Mouse (Mus musculus): ENCODE results near the gene Klhdc7b.

The Klhdc7b gene

DNA sequence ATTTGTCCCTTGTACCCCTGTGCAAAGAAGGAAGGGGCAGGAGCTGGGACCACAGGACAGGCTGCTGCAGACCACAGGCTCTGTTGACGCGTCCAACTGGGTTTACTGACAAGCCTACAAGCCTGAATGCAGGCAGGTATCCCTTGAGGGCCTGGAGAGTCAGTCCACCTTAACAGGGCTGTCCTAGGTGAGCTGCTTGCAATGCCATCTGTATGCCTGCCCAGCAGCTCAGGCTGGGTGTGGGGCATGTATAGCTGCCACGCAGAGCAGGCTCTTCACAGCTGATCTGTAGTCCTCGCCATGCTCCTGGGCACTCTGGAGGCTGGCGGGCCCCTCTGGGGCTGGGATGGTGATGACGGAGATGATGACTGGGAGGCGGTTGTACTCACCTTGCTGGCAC is at the start of gene Klhdc7b:
TSS of gene Klhdc7b (plus strand) at position 301 of the 400 bp plus-strand sequence.
- DNase-seq (ENCODE audit: low spot score in 2 of 2), result no peak

DNA sequence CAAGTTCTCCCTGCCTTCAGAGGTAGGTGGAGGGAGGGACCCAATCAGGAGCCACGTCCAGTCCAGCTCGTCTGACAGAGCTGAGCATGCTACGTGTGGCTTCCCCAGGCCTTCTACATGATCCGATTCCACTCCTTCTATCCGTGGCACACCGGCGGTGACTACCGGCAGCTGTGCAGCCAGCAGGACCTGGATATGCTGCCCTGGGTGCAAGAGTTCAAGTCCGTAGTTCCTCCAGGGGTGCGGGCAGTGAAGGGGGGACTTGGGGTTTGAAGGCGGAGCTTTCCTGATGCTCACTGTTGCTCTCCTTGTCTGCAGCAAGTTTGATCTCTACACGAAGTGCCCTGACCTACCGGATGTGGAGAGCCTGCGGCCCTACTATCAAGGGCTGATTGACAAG is 48.3 kb upstream of the Klhdc7b start:
- no peak for DNase-seq (ENCODE audit: low spot score in 2 of 2)

DNA sequence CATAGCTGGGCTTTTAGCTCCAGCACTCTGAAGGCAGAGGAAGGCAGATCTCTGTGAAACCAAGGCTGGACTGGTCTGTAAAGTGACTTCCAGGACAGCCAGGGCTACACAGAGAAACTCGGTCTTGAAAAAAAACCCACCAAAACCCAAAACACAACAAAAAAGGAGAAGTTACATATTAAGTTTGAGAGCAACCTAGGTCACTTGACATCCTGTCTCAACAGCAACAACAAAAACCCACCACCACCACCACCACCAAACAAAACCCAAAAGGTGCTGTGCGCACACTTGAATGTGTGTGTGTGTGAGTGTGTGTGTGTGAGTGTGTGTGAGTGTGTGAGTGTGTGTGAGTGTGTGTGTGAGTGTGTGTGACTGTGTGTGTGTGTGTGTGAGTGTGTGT is 45.0 kb upstream of the Klhdc7b start:
- no peak for DNase-seq (ENCODE audit: low spot score in 2 of 2)

DNA sequence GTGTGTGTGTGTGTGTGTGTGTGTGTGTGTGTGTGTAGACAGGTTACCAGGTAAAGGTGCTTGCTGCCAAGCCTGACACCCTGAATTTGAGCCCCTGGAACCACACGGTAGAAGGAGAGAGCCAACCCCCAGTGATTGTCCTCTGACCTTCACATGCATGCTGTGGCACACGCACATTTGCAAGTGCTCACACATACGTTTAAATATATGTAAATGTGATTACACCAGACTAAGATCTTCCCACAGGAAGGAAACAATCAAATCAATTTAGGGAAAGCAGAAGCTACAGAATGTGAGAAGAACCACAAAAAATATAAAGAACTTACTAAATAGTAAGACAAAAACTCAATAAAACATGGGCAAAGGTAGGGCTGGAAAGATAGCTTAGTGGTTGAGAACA is 44.6 kb upstream of the Klhdc7b start:
- DNase-seq (ENCODE audit: low spot score in 2 of 2), result no peak

DNA sequence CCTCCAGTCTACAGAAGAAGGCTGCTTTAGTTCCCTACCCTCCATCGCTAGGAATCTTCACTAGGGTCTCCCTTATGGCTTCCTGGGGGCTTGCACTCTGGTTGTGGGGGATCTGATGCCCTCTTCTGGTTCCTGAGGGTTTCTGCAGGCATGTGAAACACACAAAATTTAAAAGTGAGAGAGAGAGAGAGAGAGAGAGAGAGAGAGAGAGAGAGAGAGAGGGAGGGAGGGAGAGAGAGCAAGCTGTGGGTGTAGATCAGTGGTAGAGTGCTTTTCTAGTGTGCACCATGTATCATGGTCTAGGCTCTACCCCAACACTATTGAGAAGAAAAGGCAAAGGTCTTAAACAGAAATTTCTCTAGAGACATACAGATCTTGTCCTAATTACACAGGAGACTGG is 43.0 kb upstream of the Klhdc7b start:
- DNase-seq (ENCODE audit: low spot score in 2 of 2), result no peak

DNA sequence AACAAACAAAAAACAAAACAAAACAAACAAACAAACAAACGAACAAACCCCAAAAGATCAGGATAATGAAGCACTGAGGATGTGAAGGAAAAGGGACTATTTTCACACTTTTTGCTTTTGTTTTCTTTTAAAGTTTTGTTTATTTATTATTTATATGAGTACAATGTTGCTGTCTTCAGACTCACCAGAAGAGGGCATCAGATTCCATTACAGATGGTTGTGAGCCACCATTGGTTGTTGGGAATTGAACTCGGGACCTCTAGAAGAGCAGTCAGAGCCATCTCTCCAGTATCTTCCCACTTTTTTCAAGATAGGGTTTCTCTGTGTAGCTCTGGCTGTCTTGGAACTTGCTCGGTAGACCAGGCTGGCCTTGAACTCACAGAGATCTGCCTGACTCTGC is 41.4 kb upstream of the Klhdc7b start:
- no peak for DNase-seq (ENCODE audit: low spot score in 2 of 2)

DNA sequence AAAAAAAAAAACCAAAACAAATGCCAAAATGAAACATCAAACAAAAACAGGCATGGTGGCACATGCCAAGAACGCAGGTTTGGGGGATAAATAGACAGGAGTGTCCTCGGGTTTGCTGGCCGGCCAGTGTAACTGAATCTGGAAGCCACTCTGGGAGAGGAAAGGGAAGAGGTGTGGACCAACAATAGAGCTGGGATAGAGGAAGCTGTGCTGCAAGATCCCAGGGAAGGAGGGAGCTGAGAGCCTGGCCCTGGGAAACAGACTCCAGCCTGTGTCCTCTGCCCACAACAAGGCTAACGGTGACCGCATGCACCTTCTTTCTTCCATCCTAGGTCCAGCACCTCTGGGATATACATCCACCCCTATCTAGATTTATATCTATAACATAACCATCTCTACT is 34.3 kb upstream of the Klhdc7b start:
- DNase-seq (ENCODE audit: low spot score in 2 of 2), result no peak

DNA sequence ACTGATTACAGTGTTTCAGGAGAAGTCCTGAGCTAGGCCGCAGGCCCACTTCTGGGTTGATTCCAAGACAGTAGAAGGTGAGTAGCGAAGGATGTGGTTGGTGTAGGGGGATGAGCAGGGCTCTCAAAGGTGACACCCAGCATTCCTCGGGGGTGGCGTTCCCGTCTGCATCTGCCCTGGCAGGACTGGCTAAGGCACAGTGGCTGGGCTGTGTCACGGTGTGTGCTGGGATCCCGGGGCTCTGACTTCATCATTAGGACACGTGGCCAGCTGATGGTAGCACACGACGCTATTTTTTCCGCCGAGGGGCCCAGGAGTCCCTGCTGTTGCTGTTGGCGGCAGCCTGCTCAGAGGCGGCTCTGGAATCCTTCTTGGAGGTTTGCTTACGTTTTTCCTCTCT is 33.4 kb upstream of the Klhdc7b start:
- DNase-seq (ENCODE audit: low spot score in 2 of 2), result no peak

DNA sequence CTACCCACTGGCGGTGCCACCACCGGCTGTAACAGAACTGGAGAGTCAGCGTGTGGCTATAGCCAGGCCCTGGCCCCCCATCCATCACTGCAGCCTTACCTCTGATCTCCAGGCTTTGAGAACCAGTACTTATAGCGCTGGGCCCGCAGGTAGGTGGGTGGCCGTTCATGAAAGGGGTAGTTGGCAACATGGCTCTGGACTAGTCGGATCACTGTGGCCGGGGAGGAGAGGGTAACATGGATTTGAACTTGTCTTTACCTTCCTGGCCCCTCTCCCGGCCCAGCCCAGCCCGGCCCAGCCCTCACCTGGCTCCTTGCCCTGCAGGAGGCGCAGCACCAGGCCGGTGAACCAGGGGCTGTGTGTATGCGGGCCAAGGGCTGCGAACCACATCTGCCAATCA is 32.7 kb upstream of the Klhdc7b start:
- DNase-seq (ENCODE audit: low spot score in 2 of 2), result no peak

DNA sequence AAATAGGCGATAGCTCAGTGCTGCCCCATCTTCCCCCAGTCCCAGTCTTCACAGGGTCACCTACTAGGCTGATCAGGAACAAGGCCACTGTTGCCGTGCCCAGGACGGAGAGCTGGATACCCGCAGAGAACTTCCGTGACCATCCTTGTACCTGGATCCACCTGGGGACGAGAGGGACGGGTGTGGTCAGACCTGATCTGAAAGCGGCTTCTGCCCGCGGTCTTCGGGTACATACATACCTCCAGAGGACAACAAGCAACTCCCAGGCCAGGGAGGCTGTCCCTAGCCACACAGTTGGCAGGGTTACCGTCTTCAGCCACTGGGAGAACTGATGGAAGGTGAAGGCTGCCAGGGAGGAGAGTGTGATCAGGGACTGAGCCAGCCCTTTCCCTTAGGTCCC is 31.9 kb upstream of the Klhdc7b start:
- DNase-seq (ENCODE audit: low spot score in 2 of 2), result no peak

DNA sequence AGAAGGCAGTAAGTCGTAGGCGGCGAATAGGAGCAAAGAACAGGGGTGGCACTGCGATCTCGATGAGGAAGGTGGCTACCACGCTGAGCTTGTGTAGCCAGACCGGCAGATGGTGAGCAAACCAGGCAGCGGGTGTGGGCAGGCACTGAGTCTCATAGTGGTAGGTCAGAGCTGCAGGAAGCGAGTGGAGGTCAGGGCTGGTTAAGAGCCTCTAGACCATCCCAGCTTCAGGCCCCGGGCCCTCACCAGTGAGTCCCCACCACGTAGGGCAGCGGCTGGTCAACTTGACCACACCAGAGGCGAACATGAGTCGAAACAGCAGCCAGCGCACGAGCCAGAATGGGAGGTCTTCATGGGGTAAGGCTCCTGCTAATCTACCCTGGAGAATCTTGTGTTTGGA is 30.9 kb upstream of the Klhdc7b start:
- no peak for DNase-seq (ENCODE audit: low spot score in 2 of 2)

DNA sequence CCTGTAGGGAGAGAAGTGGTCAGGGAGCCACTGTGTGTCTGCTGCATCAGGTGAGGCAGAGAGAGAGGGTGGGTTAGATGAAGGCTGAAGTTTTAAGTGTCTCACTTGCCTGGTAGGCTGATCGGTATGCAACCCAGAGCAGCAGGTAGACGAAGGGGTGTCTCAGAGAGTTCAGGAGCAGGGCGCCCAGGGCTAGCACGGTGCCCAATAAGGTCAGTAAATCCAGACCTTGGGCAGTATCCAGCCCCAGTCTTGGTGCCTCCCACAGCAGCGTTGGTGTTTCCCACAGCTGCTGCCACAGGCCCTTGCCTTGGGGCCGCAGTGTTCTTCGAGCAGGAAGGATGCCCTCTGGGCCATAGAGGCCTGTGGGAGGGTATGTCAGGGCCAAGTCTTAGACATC is 30.3 kb upstream of the Klhdc7b start:
- no peak for DNase-seq (ENCODE audit: low spot score in 2 of 2)

DNA sequence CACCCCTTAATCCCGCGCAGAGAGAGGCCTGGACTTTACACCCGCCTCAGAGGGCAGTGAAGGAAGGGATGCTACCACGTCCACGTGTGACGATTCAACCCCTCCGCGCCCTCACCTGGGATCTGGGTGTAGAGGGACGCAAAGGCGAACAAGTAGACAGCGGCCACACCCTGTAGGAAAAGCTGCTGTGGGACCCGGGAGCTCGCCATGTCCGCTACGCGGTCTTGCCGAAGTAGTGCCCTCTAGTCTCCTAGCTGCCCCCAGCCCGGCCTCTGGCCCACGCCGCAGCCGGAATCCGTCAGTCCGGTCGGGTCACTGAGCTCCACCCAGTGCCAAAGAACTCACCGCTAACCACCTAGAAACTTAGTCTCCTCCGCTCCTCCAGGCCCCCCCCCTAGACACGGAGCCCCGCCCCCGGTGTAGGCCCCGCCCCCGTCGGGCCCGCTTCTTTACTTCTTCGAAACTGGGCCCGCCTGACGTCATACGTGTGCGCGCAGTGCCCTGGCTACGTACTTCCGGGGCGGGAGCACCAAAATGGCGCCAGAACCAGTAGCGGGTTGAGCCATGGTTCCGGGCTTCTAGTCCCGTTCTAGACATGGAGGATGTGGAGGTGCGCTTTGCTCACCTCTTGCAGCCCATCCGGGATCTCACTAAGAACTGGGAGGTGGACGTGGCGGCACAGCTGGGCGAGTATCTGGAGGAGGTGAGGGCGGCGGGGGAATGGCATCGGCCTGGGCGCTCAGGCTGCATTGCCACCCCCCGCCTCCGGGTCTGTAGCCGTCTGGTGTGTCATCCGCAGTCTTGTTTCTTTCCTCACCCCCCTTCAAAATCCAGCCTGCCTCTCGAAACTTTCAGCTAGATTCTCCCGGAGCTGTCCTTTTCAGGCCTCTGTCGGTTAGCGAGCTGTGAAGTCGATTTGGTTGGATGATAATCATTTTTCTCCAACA is 29.2 kb upstream of the Klhdc7b start, which contains the start of the genes Lmf2 and Ncaph2:
TSS of gene Lmf2 (minus strand) at position 419 of the 947 bp plus-strand sequence.
TSS of gene Ncaph2 (plus strand) at position 479 of the 947 bp plus-strand sequence.
- peak; percentile 86 to 92 for DNase-seq (ENCODE audit: low spot score in 2 of 2)

DNA sequence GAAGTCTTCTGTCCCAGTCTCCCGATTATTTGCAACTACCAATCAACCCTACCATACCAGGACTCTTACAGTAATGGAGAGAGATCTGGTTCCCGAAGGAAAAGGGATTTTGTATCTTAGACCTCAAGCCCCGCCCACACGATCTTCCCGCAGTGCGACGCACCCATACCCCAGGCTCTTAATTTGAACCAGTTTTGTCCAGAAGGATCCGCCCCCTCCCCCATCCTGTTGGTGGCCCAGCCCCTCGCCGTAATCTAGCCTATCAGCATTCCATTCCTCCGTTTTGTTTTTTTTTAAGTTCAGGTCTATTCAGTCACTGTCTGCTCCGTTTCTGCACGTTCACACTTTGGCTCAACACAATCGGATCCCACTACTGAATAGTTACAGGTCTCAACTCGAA is 28.3 kb upstream of the Klhdc7b start:
- DNase-seq (ENCODE audit: low spot score in 2 of 2), result peak; percentile 51 to 60

DNA sequence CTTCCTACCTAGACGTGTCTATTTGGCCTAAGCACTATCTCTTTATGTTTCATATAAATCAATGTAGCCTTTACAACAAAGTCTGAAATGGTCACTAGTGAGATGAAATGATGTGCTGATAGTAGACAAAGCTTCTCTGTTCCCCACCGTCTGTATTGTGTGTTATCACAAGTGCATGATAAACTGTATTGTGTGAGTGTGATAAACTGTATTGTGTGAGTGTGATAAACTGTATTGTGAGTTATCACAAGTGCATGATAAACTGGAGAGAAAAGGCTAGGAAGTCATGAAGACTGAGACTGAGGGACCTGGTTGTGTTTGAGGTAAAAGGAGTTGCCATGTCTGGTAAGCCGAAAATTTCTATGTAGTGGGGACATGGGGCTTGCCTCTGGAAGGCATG is 25.9 kb upstream of the Klhdc7b start:
- DNase-seq (ENCODE audit: low spot score in 2 of 2), result no peak

DNA sequence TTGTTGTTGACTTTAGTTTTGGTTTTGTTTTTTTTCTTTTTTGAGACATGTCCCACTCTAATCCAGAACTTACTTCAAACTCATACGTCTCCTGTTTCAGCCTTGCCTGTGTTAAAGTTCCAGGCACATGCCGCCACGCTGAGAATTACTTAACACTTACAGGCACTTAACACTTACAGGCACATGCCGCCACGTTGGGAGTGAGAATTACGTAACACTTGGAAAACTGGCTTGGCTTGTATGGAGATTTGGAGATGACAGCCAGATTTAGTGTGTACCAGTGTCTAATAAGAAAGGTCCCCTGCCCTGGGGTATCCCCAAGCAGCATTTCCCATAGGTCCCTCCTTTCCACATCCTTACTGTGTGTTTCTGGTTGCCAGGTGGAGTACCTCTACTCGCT is 21.7 kb upstream of the Klhdc7b start:
- DNase-seq (ENCODE audit: low spot score in 2 of 2), result no peak

DNA sequence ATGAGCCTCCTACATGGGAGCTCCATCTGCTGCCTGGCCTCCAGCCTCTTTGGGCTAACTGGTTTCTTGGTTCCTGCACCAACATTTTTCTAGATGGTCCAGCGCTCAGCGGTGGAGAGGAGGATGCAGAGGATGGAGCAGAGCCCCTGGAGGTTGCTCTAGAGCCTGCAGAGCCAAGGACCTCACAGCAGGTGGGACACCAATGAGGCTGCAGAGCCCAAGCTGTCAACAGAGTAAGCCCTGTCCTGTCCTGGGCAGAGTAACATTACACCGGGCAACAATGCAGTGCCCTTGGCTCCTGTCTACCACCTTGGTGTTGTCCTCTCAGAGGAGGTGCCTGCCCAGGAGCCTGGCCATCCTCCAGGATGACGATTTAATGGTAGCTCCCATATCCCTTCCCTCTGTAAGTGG is 19.6 kb upstream of the Klhdc7b start:
- DNase-seq (ENCODE audit: low spot score in 2 of 2), result no peak

DNA sequence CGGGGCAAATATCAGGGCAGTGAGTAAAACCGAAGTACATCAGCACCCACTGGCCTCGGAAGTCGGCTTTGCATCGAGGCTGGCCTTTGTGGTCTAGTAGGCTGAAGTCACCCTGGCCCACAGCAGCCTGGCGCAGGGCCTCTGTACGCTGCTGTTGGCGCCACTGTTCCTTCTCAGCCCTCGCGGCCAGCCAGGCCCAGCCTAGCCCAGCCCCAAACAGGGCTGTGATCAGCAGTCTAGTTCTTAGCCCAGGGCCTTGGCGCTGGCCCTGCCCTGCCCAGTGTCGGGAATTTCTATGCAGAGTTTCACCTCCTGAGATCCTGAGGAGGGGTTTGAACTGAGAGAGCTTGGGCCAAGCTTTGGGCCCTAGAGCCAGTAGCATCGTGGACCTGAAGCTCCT is 12.6 kb upstream of the Klhdc7b start:
- DNase-seq (ENCODE audit: low spot score in 2 of 2), result no peak

DNA sequence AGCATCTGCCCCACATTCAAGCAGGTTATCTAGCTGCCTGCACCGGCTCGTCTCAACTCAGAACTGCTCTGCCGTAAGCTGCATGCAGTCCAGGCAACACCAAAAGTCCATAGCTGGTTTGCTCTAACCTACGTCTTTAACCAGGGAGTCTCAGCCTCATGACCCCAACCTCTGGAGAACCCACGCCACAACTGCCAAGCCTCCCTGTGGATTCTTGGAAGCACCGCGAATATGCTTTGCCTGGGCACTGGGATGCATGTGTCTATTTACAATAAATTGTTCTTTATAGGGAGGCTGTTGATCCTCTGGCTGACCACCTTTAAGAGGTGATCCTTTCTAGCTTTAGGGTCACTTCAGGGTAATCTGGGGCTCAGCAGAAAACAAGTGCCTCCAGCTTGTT is 12.2 kb upstream of the Klhdc7b start:
- DNase-seq (ENCODE audit: low spot score in 2 of 2), result no peak

DNA sequence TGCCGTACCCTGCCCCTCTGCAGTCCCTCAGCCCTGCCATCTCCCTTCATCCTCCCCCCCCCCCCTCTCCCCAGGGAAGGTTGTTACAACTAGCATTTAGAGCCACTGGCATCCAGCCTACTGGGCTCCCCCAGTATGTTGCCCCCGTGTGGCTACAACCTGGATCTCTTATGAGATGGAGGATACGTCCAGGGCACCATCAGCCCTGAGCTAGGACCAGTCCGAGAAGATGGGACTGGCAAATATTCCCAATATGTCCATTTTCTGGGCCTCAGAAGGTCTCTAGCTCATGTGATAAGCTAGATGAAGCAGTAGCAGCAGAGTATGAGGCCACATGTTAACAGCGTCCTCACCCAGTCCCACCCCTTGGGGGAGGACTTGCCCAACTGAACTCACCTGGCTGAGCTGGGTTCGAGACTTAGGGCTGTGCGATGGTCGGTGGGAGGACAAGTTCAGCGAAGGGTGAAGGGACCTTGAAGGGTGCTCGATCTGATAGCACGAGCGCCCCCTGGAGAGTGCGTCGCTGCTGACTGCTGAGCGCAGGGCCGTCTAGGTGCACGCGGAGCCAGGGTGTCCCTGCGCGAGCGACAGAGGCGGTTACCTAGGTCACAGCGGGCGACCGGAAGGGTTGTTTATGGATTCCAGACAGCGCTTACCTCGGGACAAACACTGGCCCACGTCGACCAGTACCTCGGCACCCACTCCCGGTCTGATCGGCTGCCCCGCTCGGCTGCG is 11.5 kb upstream of the Klhdc7b start:
- DNase-seq (ENCODE audit: low spot score in 2 of 2), result peak; percentile 74 to 80

DNA sequence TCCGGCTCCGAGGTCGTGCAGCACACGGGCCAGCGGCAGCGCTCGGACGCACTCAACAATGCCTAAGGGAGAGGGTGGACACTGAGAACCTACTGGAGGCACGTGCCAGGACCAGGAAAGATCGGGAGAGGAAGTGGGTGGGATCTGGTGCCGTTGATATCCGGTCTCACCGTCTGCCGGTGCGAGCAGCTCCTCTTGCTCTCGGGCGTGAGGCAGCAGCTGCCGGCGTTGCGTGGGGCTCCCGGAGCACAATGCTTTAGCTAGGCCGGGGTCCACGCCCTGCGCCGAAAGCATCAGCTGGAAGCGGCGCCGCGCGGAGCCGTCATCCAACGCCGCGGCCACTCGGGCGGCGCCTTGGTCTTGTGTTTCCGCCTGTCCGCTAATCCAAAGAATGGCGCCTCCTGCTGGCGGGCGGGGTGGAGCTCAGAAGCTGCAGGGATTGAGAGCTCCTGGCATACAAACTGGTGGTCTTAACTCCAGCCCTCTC is 10.9 kb upstream of the Klhdc7b start, which contains the start of gene Sco2:
TSS of gene Sco2 (minus strand) at position 85 of the 487 bp plus-strand sequence.
- peak; percentile 86 to 94 for DNase-seq (ENCODE audit: low spot score in 2 of 2)

DNA sequence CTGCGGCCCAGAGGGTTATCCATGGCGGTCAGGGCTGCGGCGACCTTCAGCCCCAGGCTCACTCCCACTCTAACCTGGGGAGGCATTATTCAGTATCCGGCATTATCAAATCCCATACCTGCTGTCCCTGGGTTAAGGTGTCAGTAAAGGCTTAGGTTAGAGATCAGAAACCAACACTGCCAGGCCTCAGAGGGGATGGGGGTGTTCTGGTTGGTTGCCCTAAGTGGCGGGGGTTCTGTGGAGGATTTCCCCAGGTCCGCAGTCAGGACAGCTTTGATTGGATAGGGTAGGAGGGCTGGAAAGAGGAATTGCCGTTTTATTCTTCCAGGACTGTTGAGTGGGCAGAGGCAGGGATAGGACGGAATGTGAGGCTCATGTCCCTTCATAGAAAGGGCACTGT is 10.4 kb upstream of the Klhdc7b start:
- DNase-seq (ENCODE audit: low spot score in 2 of 2), result no peak
